Mouse (Mus musculus) olfactory bulb, adult 2 months (tissue): ENCODE results near the gene Lpgat1.

Source experiments
- CTCF ChIP-seq: fragments of 200-500 bp; IDR thresholded peaks from 2 replicates; pipeline ENCODE4 v1.5.1; 2012; ENCODE audit warnings: low read depth, mild to moderate bottlenecking, low read length, moderate library complexity; ENCODE audit not compliant: insufficient read depth
- POLR2A ChIP-seq: fragments of 200-500 bp; IDR thresholded peaks from 2 replicates; pipeline ENCODE4 v1.6.1; 2012; ENCODE audit warnings: mild to moderate bottlenecking, low read depth, low read length, moderate library complexity; ENCODE audit not compliant: insufficient read depth

DNA sequence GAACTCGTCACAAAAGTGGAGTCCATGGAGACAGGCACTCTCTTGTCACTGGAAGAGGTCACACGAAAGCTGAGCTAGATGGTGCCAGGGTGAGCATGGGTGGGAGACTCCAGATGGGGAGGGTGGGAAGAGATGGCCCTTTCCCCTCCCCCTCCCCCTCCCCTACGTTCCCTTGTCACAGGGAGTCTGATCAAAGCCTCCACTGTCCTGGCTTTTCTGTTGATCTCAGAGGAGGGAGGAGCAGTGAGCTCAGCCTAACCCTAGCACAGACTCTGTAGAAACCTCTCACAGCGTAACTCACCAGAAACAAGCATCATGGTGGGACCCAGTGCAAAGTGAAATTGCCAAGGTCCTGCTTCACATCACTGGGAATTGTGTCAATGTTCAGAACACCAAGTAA is 69.7 kb downstream of the Lpgat1 start:
- TF ChIP-seq POLR2A (no peak), CTCF (no peak)
